Mouse (Mus musculus): Measurements from ENCODE around the gene Erp27. TPM values are rescaled to one million over a fixed set of nuclear protein-coding genes. Genes with fewer than 3 reads are reported as not detected.
A peak's percentile ranks its signal among the peaks of the same experiment; 100 is the strongest.

Erp27 gene
- polyA plus RNA-seq, 1 experiment from 2014 or later, result not detected

GRCm38 (mm10) chr6:136931246-136931645, 9.3 kb upstream of the Erp27 start:
- ATAC-seq (ENCODE audit: low FRiP score), result no peak

GRCm38 (mm10) chr6:136930677-136931076, 8.7 kb upstream of the Erp27 start:
- WGBS, result 67% methylated on average over 12 of the region's 12 CpGs
- H3K27me3 ChIP-seq (ENCODE audit: control insufficient read depth, insufficient read depth, low read length), result no peaks in the 10 kb centered on the region
- H3K9me3 ChIP-seq (ENCODE audit: control insufficient read depth, low read length), result no peaks in the 10 kb centered on the region
- peak overlapping the region; percentile 59 for H3K27ac ChIP-seq
- H3K4me2 ChIP-seq (replicated peaks), result no peak overlapping the region
- ATAC-seq (ENCODE audit: low FRiP score) (no peak), DNase-seq (ENCODE audit: low spot score) (no peak)
- H3K9ac ChIP-seq, result no peak overlapping the region
- H3K4me1 ChIP-seq (replicated peaks; ENCODE audit: control insufficient read depth, insufficient read depth, low read length), result 0 out of 2 replicates have a peak, but pooled peaks cover 2% of the 10 kb centered on the region
- no peak overlapping the region for H3K4me3 ChIP-seq (replicated peaks; ENCODE audit: low read length)
- no peaks in the 10 kb centered on the region for H3K36me3 ChIP-seq (replicated peaks; ENCODE audit: control insufficient read depth, insufficient read depth)

More at GRCm38 (mm10) chr6:136931246-136931645, 9.3 kb upstream of the Erp27 start:
- Histone ChIP-seq H3K36me3 (replicated peaks; ENCODE audit: control insufficient read depth, insufficient read depth) (no peaks in the 10 kb centered on the region), H3K27me3 (ENCODE audit: control insufficient read depth, insufficient read depth, low read length) (no peaks in the 10 kb centered on the region), H3K4me2 (replicated peaks) (no peak overlapping the region), H3K9ac (no peak overlapping the region), H3K4me3 (replicated peaks; ENCODE audit: low read length) (no peak overlapping the region), H3K27ac (peak overlapping the region; percentile 59), H3K4me1 (replicated peaks; ENCODE audit: control insufficient read depth, insufficient read depth, low read length) (0 out of 2 replicates have a peak, but pooled peaks cover 2% of the 10 kb centered on the region), H3K9me3 (ENCODE audit: control insufficient read depth, low read length) (no peaks in the 10 kb centered on the region)
- DNase-seq (ENCODE audit: low spot score), result no peak
- 85% methylated on average over 13 of the region's 13 CpGs for WGBS

GRCm38 (mm10) chr6:136927626-136928025, 5.6 kb upstream of the Erp27 start:
- DNase-seq (ENCODE audit: low spot score) (no peak), ATAC-seq (ENCODE audit: low FRiP score) (no peak)
- H3K4me1 ChIP-seq (replicated peaks; ENCODE audit: control insufficient read depth, insufficient read depth, low read length), result 0 out of 2 replicates have a peak, but pooled peaks cover 2% of the 10 kb centered on the region
- H3K9ac ChIP-seq, result no peak overlapping the region
- H3K9me3 ChIP-seq (ENCODE audit: control insufficient read depth, low read length), result no peaks in the 10 kb centered on the region
- no peaks in the 10 kb centered on the region for H3K36me3 ChIP-seq (replicated peaks; ENCODE audit: control insufficient read depth, insufficient read depth)
- no peak overlapping the region for H3K4me3 ChIP-seq (replicated peaks; ENCODE audit: low read length)
- H3K27ac ChIP-seq, result no peak overlapping the region
- no peaks in the 10 kb centered on the region for H3K27me3 ChIP-seq (ENCODE audit: control insufficient read depth, insufficient read depth, low read length)
- WGBS, result 84% methylated on average over 1 of the region's 1 CpGs
- H3K4me2 ChIP-seq (replicated peaks), result no peak overlapping the region

DNA sequence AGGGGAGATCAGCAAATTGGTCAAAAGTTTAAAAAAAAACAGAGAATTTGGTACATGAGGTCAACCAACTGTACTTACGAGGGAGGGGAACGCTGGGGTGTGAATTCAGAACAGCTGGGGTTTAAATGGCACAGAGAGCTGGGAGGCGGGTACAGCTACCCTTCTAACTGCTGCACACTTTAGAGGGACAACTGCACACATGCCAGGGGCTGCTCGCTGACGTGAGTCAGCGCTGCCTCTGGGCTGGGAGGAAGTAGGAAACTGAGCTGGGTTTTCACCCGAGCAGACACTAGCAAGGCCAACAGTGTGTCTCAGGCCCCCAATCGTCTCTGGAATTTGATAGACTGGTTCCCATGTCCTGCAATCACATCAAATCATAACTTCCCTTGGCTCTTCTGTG, 3.1 kb upstream of the Erp27 start:
- DNase-seq (ENCODE audit: low spot score), result no peak
- no peaks in the 10 kb centered on the region for H3K4me1 ChIP-seq (replicated peaks; ENCODE audit: control insufficient read depth, insufficient read depth, low read length)
- H3K36me3 ChIP-seq (replicated peaks; ENCODE audit: control insufficient read depth, insufficient read depth), result no peaks in the 10 kb centered on the region
- no peaks in the 10 kb centered on the region for H3K27me3 ChIP-seq (ENCODE audit: control insufficient read depth, insufficient read depth, low read length)
- no peak overlapping the region for H3K4me3 ChIP-seq (replicated peaks; ENCODE audit: low read length)
- 82% methylated on average over 8 of the region's 8 CpGs for WGBS
- no peaks in the 10 kb centered on the region for H3K9me3 ChIP-seq (ENCODE audit: control insufficient read depth, low read length)
- H3K9ac ChIP-seq, result no peak overlapping the region
- no peak overlapping the region for H3K27ac ChIP-seq
- ATAC-seq (ENCODE audit: low FRiP score), result no peak
- H3K4me2 ChIP-seq (replicated peaks), result no peak overlapping the region

DNA sequence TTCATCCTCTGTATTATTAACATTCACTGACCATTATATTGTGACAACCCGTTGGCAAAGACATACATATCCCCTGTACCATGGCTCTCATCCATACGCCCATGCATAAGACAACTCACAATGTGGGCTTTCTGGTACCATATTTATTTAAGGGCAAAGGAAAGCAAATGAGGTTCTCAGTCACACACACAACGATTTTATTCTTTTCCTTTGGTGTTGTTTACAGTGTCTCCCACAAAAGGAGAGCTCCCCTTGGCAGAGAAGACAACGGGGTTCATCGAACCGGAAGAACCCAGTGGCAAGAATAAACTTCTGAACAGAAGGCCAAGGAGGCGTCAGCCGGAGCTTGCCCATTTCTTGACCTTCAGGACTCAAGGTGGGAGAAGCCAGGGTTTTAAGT, 1.6 kb upstream of the Erp27 start, which contains the start of gene Pde6h:
Pde6h (plus strand) TSS at position 301 of the 400 bp plus-strand sequence.
- no peaks in the 10 kb centered on the region for H3K27me3 ChIP-seq (ENCODE audit: control insufficient read depth, insufficient read depth, low read length)
- WGBS, result 90% methylated on average over 8 of the region's 8 CpGs

GRCm38 (mm10) chr6:136922871-136923270, 891 bp upstream of the Erp27 start:
- Histone ChIP-seq H3K27me3 (ENCODE audit: control insufficient read depth, insufficient read depth, low read length) (no peaks in the 10 kb centered on the region), H3K4me2 (replicated peaks) (no peak overlapping the region), H3K9ac (no peak overlapping the region), H3K4me3 (replicated peaks; ENCODE audit: low read length) (no peak overlapping the region), H3K9me3 (ENCODE audit: control insufficient read depth, low read length) (no peaks in the 10 kb centered on the region), H3K27ac (no peak overlapping the region), H3K4me1 (replicated peaks; ENCODE audit: control insufficient read depth, insufficient read depth, low read length) (no peaks in the 10 kb centered on the region), H3K36me3 (replicated peaks; ENCODE audit: control insufficient read depth, insufficient read depth) (no peaks in the 10 kb centered on the region)
- no peak for ATAC-seq (ENCODE audit: low FRiP score)
- 86% methylated on average over 7 of the region's 7 CpGs for WGBS
- DNase-seq (ENCODE audit: low spot score), result no peak

More for the DNA sequence above, 1.6 kb upstream of the Erp27 start, which contains the start of gene Pde6h:
- Histone ChIP-seq H3K27ac (no peak within 1 kb of the TSS), H3K4me1 (replicated peaks; ENCODE audit: control insufficient read depth, insufficient read depth, low read length) (no peaks in the 10 kb centered on the region), H3K4me3 (replicated peaks; ENCODE audit: low read length) (no peak within 1 kb of the TSS), H3K9ac (no peak within 1 kb of the TSS), H3K36me3 (replicated peaks; ENCODE audit: control insufficient read depth, insufficient read depth) (no peaks in the 10 kb centered on the region), H3K9me3 (ENCODE audit: control insufficient read depth, low read length) (no peaks in the 10 kb centered on the region), H3K4me2 (replicated peaks) (no peak within 1 kb of the TSS)
- no peak for ATAC-seq (ENCODE audit: low FRiP score)
- DNase-seq (ENCODE audit: low spot score), result no peak

DNA sequence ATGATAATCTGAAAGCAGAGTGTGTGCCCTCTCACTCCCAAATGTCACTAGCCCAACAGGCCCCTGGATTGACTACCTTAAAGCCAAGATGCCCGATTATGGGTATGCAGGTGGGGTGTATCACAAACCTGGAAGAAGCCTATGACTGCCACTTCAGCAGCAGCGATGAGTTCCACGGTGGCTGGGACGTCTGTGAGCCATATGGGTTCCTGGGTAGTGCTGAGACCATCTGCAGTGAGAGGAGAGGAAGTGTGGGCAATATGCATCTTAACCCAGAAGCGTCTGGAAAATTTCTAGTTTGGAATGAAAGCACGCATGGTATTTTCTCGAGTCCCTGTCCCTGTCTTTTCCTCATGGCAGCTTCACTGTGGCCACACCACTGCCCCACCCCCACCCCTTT, 379 bp downstream of the Erp27 start:
- Histone ChIP-seq H3K4me1 (replicated peaks; ENCODE audit: control insufficient read depth, insufficient read depth, low read length) (no peaks in the 10 kb centered on the region), H3K27me3 (ENCODE audit: control insufficient read depth, insufficient read depth, low read length) (no peaks in the 10 kb centered on the region), H3K4me2 (replicated peaks) (no peak overlapping the region), H3K36me3 (replicated peaks; ENCODE audit: control insufficient read depth, insufficient read depth) (no peaks in the 10 kb centered on the region), H3K27ac (no peak overlapping the region), H3K9me3 (ENCODE audit: control insufficient read depth, low read length) (no peaks in the 10 kb centered on the region), H3K4me3 (replicated peaks; ENCODE audit: low read length) (no peak overlapping the region), H3K9ac (no peak overlapping the region)
- ATAC-seq (ENCODE audit: low FRiP score), result no peak
- DNase-seq (ENCODE audit: low spot score), result no peak
- 79% methylated on average over 7 of the region's 7 CpGs for WGBS

- 46% methylated on average over 16 of the region's 16 CpGs for WGBS
- Histone ChIP-seq H3K27ac (no peak overlapping the region), H3K27me3 (ENCODE audit: control insufficient read depth, insufficient read depth, low read length) (no peaks in the 10 kb centered on the region), H3K36me3 (replicated peaks; ENCODE audit: control insufficient read depth, insufficient read depth) (no peaks in the 10 kb centered on the region), H3K9ac (no peak overlapping the region), H3K4me2 (replicated peaks) (no peak overlapping the region), H3K4me1 (replicated peaks; ENCODE audit: control insufficient read depth, insufficient read depth, low read length) (no peaks in the 10 kb centered on the region), H3K9me3 (ENCODE audit: control insufficient read depth, low read length) (no peaks in the 10 kb centered on the region), H3K4me3 (replicated peaks; ENCODE audit: low read length) (no peak overlapping the region)
- ATAC-seq (ENCODE audit: low FRiP score), result no peak
- DNase-seq (ENCODE audit: low spot score), result peak; percentile 85
Observed at GRCm38 (mm10) chr6:136920320-136921257, 1.4 kb downstream of the Erp27 start.

DNA sequence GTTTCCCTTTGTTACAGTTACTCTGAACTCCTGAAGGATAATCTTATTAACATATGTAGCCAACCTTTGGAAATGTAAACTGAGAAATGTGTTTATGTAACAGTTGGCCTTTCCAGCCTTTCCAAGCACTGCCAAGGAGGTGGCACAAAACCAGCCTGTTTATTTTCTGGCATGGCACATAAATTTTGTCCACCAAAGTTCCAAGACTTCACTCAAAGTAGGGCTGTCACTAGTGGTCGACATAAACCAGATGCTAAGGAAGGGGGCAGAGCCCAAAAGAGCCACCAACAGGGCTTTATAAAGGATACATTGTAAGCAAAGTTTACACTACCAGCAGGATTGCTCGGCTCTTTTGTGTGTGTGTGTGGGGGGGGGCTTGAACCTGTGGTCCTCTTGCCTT, 4.1 kb downstream of the Erp27 start:
- Histone ChIP-seq H3K9me3 (ENCODE audit: control insufficient read depth, low read length) (no peaks in the 10 kb centered on the region), H3K27me3 (ENCODE audit: control insufficient read depth, insufficient read depth, low read length) (no peaks in the 10 kb centered on the region), H3K4me2 (replicated peaks) (no peak overlapping the region), H3K4me1 (replicated peaks; ENCODE audit: control insufficient read depth, insufficient read depth, low read length) (peaks cover 8% of the 10 kb centered on the region; the same call in 1 of the 2 replicates), H3K36me3 (replicated peaks; ENCODE audit: control insufficient read depth, insufficient read depth) (no peaks in the 10 kb centered on the region), H3K9ac (no peak overlapping the region), H3K27ac (no peak overlapping the region), H3K4me3 (replicated peaks; ENCODE audit: low read length) (no peak overlapping the region)
- DNase-seq (ENCODE audit: low spot score) (no peak), ATAC-seq (ENCODE audit: low FRiP score) (no peak)
- WGBS, result 6% methylated on average over 2 of the region's 2 CpGs
